Mouse (Mus musculus) spleen, adult 18-20 months (tissue): ENCODE measurements at regions not wholly inside any gene's neighbourhood (a gene's known extent, or its start where the extent isn't known, plus 50 kb on each side); places are given as distances from the start of the nearest gene placed in this dataset.

Experiments used
- DNase-seq, 2 experiments: peaks; one replicate each; pipeline ENCODE4 v3.0.0; 2022; ENCODE audit warnings: mixed read lengths in 2 of 2

- no peak for DNase-seq
Observed at GRCm38 (mm10) chr16:76441803-76442448, 68.3 kb upstream of the Nrip1 start.

DNA sequence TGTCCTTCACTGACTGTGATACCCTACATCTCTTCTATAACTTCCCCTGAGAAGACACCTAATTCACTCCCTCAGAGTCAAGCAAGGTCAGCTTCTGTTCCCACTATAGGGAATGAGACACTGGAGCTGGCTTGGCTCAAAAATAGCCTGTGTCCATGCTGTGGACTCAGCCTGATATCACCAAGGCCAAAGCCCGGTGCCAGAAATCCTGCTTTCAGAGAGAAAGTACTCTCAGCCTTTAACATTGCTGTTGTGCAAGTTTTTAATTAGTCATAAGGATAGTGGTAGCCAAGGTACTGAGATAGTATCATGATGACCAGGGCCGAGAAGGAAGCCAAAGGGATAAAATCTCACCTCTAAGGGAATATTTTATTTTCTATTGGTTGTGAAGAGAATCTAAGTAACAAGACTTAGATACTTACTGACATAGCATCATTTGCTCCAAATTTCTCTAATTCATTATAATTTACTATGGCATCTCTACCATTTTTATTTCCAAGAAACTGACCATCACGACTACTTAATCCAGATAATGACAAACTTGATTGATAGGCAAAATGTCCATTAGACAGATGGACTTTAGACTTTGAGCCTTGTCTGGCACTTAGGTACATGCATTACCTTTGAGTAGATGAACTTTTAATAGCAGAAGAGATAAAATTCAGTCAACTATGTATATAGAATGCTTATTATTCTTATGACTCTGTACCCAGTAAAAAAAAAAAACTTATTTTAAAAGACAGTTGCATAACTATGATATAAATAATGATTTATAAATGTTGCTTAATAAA lies 64.7 kb upstream of the Nrip1 start:
- DNase-seq, result no peak

- DNase-seq, result no peak
Observed at GRCm38 (mm10) chr16:76436290-76436689, 62.7 kb upstream of the Nrip1 start.

GRCm38 (mm10) chr16:76433076-76433825 lies 59.6 kb upstream of the Nrip1 start:
- DNase-seq, result no peak

- DNase-seq, result peak; percentile 5 to 7
Observed at GRCm38 (mm10) chr16:76432304-76432703, 58.7 kb upstream of the Nrip1 start.

DNA sequence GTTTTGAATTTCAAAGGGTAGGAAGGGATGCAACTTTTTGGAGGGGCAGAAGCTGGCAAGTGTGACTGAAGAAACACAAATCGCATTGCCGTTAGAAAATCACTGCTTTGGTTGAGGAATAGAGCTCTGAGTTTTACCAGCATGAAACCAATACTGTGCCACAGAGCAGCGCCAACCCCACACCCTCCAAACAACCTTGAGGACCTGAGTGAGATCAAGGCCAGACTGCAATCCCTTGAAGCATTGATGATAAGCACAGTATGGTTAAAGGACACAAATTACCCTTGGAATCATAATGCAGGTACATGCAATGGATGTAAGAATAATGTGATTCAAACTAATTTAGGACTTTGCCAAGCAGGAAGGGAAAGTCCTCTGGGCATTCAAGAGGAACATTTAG lies 55.5 kb upstream of the Nrip1 start:
- no peak for DNase-seq

DNA sequence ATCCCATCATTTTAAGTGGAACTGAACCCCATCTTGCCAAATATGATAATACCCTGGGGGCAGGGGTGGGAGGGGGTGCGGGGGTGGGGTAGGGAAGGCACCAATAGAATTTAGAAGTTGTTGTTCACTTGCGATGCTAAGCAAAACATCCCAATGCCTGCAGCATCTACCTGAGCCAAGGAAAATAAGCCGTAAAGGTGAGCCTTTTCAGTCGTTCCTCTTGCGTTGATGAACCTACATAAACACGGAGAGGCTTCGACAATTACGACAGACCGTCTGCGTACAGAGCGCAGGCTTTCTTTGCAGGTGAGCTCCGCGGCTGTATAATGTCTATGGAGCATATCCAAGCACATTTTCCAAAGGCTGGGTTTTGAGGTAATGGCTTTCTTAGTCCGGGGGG lies 50.3 kb upstream of the Nrip1 start:
- no peak for DNase-seq
